Mouse (Mus musculus) lung, adult 2 months (tissue): ENCODE data around the gene Hist1h4f.
"Not testable (repeated sequence)": the region's sequence is repeated elsewhere in the genome, so short reads cannot be mapped to it uniquely, and the experiment has no call there.

Experiments
- CTCF ChIP-seq: fragments of 200-500 bp; IDR thresholded peaks from 2 replicates; pipeline ENCODE4 v1.5.1; 2011; ENCODE audit warnings: mild to moderate bottlenecking, low read length, control low read depth; ENCODE audit not compliant: insufficient read depth
- POLR2A ChIP-seq: fragments of 200-500 bp; IDR thresholded peaks from 2 replicates; pipeline ENCODE4 v1.6.1; 2011; ENCODE audit warnings: low read depth, mild to moderate bottlenecking, control low read depth, low read length, borderline replicate concordance; ENCODE audit errors: extremely low read depth

DNA sequence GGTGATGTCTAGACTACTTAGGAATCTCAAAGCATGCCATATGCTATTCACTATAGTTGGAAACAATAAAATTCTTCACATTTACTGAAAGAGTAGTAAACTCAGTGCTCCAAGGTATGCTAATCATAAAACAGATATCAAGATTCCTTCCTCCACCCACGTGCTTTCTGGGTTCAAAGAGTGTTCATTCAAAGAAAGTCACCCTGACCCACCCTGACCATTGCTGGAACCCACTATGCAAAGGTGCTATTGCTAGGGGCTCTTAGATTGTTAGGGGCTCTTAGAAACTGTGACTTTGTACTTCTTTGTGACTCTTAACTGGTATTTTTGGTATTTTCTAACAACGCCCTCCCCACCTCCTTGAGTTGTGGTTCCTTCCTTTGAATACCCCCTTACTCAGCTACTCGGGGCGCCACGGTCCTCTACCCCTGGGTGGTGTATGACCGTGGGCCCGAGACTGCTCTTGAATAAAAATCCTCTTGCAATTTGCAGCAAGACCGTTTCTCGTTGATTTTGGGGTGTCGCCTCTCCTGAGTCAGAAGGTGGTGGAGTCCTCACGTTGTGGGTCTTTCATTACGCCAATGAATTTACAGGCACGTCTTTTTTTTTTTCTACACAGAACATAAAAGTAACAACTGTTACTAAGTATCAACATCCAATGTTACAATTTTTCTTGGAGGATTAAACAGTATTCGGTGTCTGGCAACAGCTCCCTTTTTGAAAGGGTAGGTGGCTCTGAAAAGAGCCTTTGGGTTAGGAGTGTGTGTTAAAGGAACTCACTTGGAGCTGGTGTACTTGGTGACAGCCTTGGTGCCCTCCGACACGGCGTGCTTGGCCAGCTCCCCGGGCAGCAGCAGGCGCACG is 21.8 kb upstream of the Hist1h4f start:
- not testable (repeated sequence) for TF ChIP-seq CTCF, POLR2A
